Mouse (Mus musculus): ENCODE data around the gene Gch1.

DNA sequence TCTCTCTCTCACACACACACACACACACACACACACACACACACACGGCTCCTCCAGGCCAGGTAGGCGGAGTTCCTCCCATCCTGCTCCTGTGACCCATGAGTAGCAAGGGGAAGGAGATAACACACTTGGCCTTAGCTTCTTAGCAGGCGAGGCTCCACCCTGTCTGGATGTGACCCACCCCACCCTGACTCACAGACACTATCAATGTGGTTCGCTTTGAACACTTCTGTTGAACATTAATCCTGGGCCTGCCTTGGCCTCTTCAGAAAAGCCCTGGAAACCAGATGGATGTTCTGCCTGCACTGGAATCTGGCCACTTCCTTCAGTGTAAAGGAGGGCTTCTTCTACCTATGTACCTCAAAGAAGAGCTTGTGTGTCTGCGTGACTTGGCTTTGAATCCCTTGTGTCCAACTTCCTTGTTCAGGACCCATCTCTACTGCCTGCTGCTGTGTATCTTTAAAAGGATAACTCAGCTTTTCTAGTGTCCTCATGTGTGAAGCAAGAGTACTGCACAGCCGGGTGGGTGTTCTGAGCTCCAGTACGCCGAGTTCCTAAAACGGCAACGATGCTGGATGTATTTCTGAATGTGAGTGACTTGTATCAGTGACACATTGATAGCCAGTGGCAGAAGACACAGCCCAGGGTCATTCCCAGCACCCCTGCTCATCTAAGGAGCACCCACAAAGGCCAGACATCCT lies 73.0 kb downstream of the Gch1 start:
- TF ChIP-seq POLR2A (IDR thresholded peaks at IDR 0.05; ENCODE audit: control insufficient read depth, low read depth, low read length) (no peak), CTCF (IDR thresholded peaks at IDR 0.05; ENCODE audit: control insufficient read depth, insufficient read depth, insufficient replicate concordance, low read depth, low read length) (no peak)
